Mouse (Mus musculus) ES-Bruce4 (cell line): Measurements from ENCODE around the gene Ulk4. TPM values are rescaled to one million over a fixed set of nuclear protein-coding genes. Genes with fewer than 3 reads are reported as not detected.

ENCODE experiments used
- H3K27ac ChIP-seq: 2 replicates; pipeline ENCODE4 v1.5.1; 2012; ENCODE audit warnings: low read length, inconsistent platforms; ENCODE audit not compliant: insufficient read depth
- H3K27me3 ChIP-seq: 2 replicates; pipeline ENCODE4 v1.6.1; 2012; ENCODE audit warnings: mild to moderate bottlenecking, low read length, inconsistent platforms; ENCODE audit not compliant: control insufficient read depth, poor library complexity, insufficient read depth, severe bottlenecking
- H3K36me3 ChIP-seq: 2 replicates; pipeline ENCODE4 v1.6.1; 2012; ENCODE audit warnings: inconsistent platforms, mild to moderate bottlenecking, low read length, moderate library complexity; ENCODE audit not compliant: control insufficient read depth, poor library complexity, insufficient read depth, severe bottlenecking
- H3K4me1 ChIP-seq: one replicate; pipeline ENCODE4 v1.8.1; 2011; ENCODE audit warnings: low read length; ENCODE audit not compliant: control insufficient read depth, insufficient read depth
- H3K4me3 ChIP-seq: 2 replicates; pipeline ENCODE4 v1.5.1; 2011; ENCODE audit warnings: low read depth, mild to moderate bottlenecking, low read length
- H3K9ac ChIP-seq: 2 replicates; pipeline ENCODE4 v1.6.1; 2012; ENCODE audit warnings: low read depth, mild to moderate bottlenecking, inconsistent platforms; ENCODE audit not compliant: poor library complexity, severe bottlenecking
- H3K9me3 ChIP-seq: replicated peaks from 2 replicates; pipeline ENCODE4 v1.6.1; 2012; ENCODE audit warnings: mild to moderate bottlenecking, low read length, inconsistent platforms; ENCODE audit not compliant: control insufficient read depth, poor library complexity, insufficient read depth, severe bottlenecking
- CTCF ChIP-seq: IDR thresholded peaks from one replicate; pipeline ENCODE4 v1.8.1; 2011; ENCODE audit warnings: low read depth, low read length
- EP300 ChIP-seq: IDR thresholded peaks from 2 replicates; pipeline ENCODE4 v1.6.1; 2011; ENCODE audit warnings: low read depth, low read length; ENCODE audit not compliant: insufficient read depth
- POLR2A ChIP-seq: IDR thresholded peaks from one replicate; pipeline ENCODE4 v1.8.1; 2011; ENCODE audit warnings: low read length; ENCODE audit not compliant: insufficient read depth
- polyA plus RNA-seq: library from polyadenylated mRNA; stranded (reverse); fragments of >200 nt; gene quantifications from 2 replicates; pipeline ENCODE4 v1.2.4, GENCODE M21; 2011; ENCODE audit warnings: low read depth; ENCODE audit not compliant: missing spikeins, insufficient read depth, insufficient read length

The Ulk4 gene
- polyA plus RNA-seq, 1 experiment = 3.3 TPM

GRCm38 (mm10) chr9:121092568-121092967 is 184.4 kb downstream of the Ulk4 start:
- Histone ChIP-seq H3K4me3 (no peak overlapping the region), H3K9me3 (no peaks in the 10 kb centered on the region), H3K4me1 (no peaks in the 10 kb centered on the region), H3K36me3 (no peaks in the 10 kb centered on the region), H3K27ac (no peak overlapping the region), H3K27me3 (no peaks in the 10 kb centered on the region), H3K9ac (no peak overlapping the region)
- TF ChIP-seq EP300 (no peak), CTCF (no peak), POLR2A (no peak)

DNA sequence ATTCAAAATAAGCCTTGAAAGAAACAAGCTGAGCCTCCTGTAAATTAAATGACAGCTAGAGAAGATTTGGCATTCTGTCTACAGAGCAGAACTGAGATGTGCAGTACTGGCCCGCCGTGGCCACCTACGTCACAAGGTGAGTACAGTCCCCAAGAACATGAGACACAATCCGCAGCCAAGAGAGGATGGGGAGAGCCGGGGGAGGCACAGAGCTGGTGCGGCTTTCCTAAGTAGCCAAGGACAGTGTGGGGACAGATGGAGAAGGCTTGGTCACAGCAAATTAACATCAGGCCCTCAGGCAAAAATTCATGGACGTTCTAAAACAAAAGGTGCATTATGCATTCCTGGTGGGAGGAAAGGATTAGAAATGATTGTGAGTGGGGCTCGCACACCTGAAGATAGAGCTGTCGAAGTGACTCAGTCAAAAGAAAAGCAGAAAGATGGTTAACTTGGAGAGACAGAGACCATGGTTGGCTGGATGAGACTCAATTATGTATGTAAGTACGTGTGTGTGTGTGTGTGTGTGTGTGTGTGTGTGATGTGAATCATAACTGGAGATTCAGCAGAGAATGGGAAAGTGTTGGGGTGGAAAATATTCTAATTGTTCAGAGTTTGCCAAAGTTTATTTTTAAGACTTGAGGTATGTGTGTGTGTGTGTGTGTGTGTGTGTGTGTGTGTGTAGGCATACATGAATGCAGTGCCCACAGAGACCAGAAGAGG is 185.8 kb downstream of the Ulk4 start:
- no peaks in the 10 kb centered on the region for H3K36me3 ChIP-seq
- no peaks in the 10 kb centered on the region for H3K4me1 ChIP-seq
- no peak for TF ChIP-seq EP300
- no peak for TF ChIP-seq CTCF
- TF ChIP-seq POLR2A = no peak
- H3K9me3 ChIP-seq = no peaks in the 10 kb centered on the region
- H3K27ac ChIP-seq = no peak overlapping the region
- no peaks in the 10 kb centered on the region for H3K27me3 ChIP-seq
- H3K9ac ChIP-seq = no peak overlapping the region
- no peak overlapping the region for H3K4me3 ChIP-seq

DNA sequence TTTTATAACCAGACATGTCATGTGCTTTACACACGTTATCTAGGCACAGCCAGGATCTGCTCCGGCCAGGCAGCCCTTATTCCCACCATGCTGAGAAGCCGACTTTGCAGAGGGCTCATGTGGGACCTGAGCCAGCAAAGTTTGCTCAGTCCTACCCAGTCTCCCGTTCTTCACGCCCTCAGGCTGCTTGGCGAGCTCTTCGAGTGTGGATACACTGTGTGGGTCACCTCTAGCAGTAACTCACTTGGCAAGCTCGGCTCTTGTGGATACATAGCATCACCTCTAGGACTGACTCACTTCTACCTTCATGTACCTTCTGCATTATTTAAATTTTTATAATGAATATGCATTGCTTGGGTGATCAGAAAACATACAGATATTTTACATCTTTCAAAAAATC is 189.3 kb downstream of the Ulk4 start:
- Histone ChIP-seq H3K9ac (no peak overlapping the region), H3K4me3 (no peak overlapping the region), H3K27me3 (no peaks in the 10 kb centered on the region), H3K4me1 (no peaks in the 10 kb centered on the region), H3K36me3 (no peaks in the 10 kb centered on the region), H3K27ac (no peak overlapping the region), H3K9me3 (no peaks in the 10 kb centered on the region)
- TF ChIP-seq POLR2A = no peak
- TF ChIP-seq EP300 = no peak
- no peak for TF ChIP-seq CTCF

DNA sequence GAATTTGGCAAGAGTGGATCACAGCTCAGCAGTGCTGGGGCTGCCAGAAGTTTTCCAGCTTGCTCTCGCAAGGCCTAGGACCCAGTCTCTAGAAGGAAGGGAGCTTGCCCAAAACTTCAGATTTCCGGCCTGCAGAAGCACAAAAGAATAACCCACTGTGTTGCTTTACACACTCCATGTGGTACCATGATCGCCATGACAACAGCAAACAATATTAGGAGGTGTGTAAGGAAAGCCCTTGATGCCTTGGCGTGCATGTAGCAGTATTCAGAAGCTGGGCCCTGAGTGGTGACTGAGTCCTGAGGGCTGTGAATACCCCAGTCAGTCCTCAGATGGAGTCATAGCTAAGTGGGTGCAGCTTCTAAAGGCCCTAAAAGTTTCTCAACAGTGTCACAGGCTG is 192.8 kb downstream of the Ulk4 start:
- no peaks in the 10 kb centered on the region for H3K36me3 ChIP-seq
- no peak overlapping the region for H3K4me3 ChIP-seq

GRCm38 (mm10) chr9:121080834-121081233 is 196.2 kb downstream of the Ulk4 start:
- TF ChIP-seq CTCF (no peak), POLR2A (no peak), EP300 (no peak)
- Histone ChIP-seq H3K27me3 (no peaks in the 10 kb centered on the region), H3K4me1 (no peaks in the 10 kb centered on the region), H3K36me3 (no peaks in the 10 kb centered on the region), H3K27ac (no peak overlapping the region), H3K4me3 (no peak overlapping the region), H3K9ac (no peak overlapping the region), H3K9me3 (no peaks in the 10 kb centered on the region)

More for the DNA sequence above, 192.8 kb downstream of the Ulk4 start:
- TF ChIP-seq POLR2A (no peak), CTCF (no peak), EP300 (no peak)
- Histone ChIP-seq H3K9ac (no peak overlapping the region), H3K27ac (no peak overlapping the region), H3K27me3 (no peaks in the 10 kb centered on the region), H3K4me1 (no peaks in the 10 kb centered on the region), H3K9me3 (no peaks in the 10 kb centered on the region)

DNA sequence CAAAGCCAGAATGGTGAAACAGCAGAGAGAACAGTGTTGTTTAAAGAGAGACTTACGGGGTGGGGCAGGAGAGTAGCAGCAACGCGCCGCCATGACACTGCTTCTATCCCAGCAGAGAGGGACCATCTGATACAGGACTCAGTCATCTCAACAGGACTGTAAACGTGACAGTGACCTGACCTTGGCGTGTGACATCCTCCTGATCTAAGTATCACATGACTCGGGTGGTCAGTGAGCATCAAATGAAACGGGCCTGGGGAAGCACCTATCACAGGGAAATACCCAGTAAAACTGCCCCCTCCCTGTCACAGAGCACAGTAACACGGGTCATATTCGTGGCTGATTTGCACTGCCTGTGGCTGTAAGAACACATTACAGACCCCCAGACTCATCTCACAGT is 196.6 kb downstream of the Ulk4 start:
- no peaks in the 10 kb centered on the region for H3K4me1 ChIP-seq
- H3K4me3 ChIP-seq = no peak overlapping the region
- H3K27ac ChIP-seq = no peak overlapping the region
- no peak for TF ChIP-seq EP300
- TF ChIP-seq POLR2A = no peak
- no peak for TF ChIP-seq CTCF
- no peaks in the 10 kb centered on the region for H3K9me3 ChIP-seq
- H3K9ac ChIP-seq = no peak overlapping the region
- no peaks in the 10 kb centered on the region for H3K36me3 ChIP-seq
- H3K27me3 ChIP-seq = no peaks in the 10 kb centered on the region
